Mouse (Mus musculus) stomach, embryonic 16.5 days (tissue): ENCODE measurements around the gene Mapt. TPM values are rescaled to one million over a fixed set of nuclear protein-coding genes. Genes with fewer than 3 reads are reported as not detected.
A peak's percentile ranks its signal among the peaks of the same experiment; 100 is the strongest.

ENCODE experiments used
- ATAC-seq: fragments of 200-750 bp; cut with Nextera tagmentation; 2 replicates; pipeline ENCODE4 v1.8.0; 2017; ENCODE audit warnings: moderate number of reproducible peaks, moderate TSS enrichment; ENCODE audit not compliant: insufficient read depth, low FRiP score
- H3K27ac ChIP-seq: fragments of 300-500 bp; sonication (generic); 2 replicates; pipeline ENCODE4 v1.5.1; 2014; ENCODE audit warnings: low read length
- H3K27me3 ChIP-seq: fragments of 300-500 bp; sonication (generic); 2 replicates; pipeline ENCODE4 v1.6.1; 2014; ENCODE audit warnings: low read length, control low read depth, mixed read lengths; ENCODE audit not compliant: control insufficient read depth, insufficient read depth
- H3K36me3 ChIP-seq: fragments of 300-500 bp; sonication (generic); 2 replicates; pipeline ENCODE4 v1.6.1; 2014; ENCODE audit warnings: low read length; ENCODE audit not compliant: control insufficient read depth, insufficient read depth
- H3K4me1 ChIP-seq: fragments of 300-500 bp; sonication (generic); 2 replicates; pipeline ENCODE4 v1.6.1; 2014; ENCODE audit warnings: low read length, control low read depth, mixed read lengths; ENCODE audit not compliant: control insufficient read depth, insufficient read depth
- H3K4me2 ChIP-seq: fragments of 300-500 bp; sonication (generic); 2 replicates; pipeline ENCODE4 v1.6.1; 2014; ENCODE audit warnings: low read depth, low read length, mixed read lengths
- H3K4me3 ChIP-seq: fragments of 300-500 bp; sonication (generic); replicated peaks from 2 replicates; pipeline ENCODE4 v1.5.1; 2014; ENCODE audit warnings: mild to moderate bottlenecking, low read length
- H3K9ac ChIP-seq: fragments of 300-500 bp; sonication (generic); 2 replicates; pipeline ENCODE4 v1.6.1; 2014; ENCODE audit warnings: low read length
- H3K9me3 ChIP-seq: fragments of 300-500 bp; sonication (generic); replicated peaks from 2 replicates; pipeline ENCODE4 v1.6.1; 2016; ENCODE audit warnings: low read length, control low read depth; ENCODE audit not compliant: control insufficient read depth
- WGBS: fragments of 180-500 bp; shearing (Covaris S2); extraction: QIAGEN DNeasy Blood & Tissue Kit; methylation state at CpG from one replicate; pipeline ENCODE4 v1.1.7; 2014; 5-methylcytosine and 5-hydroxymethylcytosine counted together
- polyA plus RNA-seq: library from polyadenylated mRNA; unstranded; fragments of >200 nt; fragmentation: Nextera tagmentation; extraction: Ambion mirVana; gene quantifications from 2 replicates; pipeline ENCODE4 v1.2.1, GENCODE M21; 2015

Mapt gene
- polyA plus RNA-seq, 1 experiment from 2014 or later: 13.9 TPM

DNA sequence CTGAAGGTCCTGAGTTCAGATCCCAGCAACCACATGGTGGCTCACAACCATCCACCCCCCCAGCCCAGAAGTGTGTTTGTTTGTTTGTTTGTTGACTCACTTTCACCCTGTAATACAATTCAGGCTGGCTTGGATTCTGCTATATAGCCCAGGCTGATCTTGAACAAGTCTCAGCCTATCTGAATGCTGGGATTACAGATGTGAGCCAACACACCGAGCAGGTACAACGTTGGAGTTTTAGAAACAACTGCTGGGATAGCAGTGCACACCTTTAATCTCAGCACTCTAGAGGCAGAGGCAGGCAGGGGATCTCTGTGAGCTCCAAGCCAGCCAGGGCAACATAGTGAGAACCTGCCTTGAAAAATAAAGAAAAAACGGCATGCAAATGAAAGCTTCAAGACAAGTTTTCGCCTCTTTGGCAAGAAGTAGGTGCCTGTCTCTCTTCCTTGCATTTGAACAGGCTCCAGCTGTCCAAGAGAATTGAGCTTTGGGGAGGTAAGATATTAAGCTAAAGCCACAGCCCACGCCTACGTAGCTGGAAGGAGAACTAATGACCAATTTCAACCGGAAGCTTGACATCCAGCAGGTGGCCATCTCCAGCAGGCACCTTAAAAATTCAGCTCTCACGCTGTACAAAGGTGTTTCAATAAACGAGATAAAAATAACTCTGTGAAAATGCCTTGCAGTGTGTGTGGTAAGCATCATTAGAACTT is 968 bp upstream of the Mapt start:
- no peaks in the 10 kb centered on the region for H3K9me3 ChIP-seq
- no peak for ATAC-seq
- 0 out of 2 replicates have a peak, but pooled peaks cover 12% of the 10 kb centered on the region for H3K4me1 ChIP-seq
- H3K9ac ChIP-seq: 0 out of 2 replicates have a peak overlapping the region, but pooled peaks have one; percentile 35
- 7% methylated on average over 9 of the region's 9 CpGs for WGBS
- peaks cover 35% of the 10 kb centered on the region for H3K27me3 ChIP-seq
- no peaks in the 10 kb centered on the region for H3K36me3 ChIP-seq
- H3K4me3 ChIP-seq: peak overlapping the region; percentile 70
- H3K27ac ChIP-seq: no peak overlapping the region
- H3K4me2 ChIP-seq: peak overlapping the region; percentile 100

DNA sequence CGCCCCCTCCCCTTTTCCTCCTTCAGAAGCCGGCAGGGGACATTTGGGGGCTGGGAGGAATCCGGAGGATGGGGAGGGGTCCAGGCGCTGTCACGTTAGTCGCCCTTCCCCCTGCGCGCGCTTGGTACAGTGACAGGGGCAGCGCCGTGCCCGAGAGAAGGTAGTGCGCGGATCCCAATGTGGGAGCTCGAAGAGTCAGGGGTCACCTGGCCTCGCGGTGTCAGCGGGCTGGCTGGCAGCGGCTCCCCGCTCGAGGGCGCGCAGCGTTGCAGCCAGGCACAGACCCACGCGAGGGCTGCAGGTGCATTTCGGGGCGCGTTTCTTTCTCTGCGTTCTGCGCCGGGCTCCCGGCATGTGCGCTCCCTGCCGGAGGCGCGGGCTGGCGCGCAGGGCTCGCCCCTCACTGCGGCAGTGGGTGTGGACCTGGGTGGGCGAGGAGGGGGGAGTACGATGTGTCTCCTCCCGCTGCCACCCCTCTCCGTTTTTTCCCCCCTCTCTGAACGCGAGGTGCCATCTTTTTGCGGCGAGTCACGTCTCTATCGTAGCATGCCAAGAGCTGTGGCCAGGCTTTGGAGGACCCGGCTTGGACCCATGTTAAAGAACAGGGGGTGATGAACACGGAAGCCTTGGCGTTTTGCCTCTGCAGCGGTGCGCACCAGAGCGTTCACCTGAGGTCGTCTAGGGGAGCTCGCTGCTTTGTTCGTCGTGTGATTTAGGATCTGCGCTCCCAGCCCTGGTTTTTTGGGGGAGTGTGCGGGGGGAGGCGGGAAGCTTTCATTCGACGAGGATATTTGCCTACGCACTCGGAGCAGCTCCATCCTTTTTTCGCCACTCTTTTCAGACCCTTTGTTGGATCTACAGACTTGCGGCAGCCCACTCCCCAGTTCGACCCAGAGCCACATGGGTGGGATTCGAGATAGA is 1.2 kb downstream of the Mapt start:
- Histone ChIP-seq H3K4me2 (peak overlapping the region; percentile 100), H3K27me3 (peaks cover 41% of the 10 kb centered on the region), H3K9me3 (no peaks in the 10 kb centered on the region), H3K4me1 (0 out of 2 replicates have a peak, but pooled peaks cover 12% of the 10 kb centered on the region), H3K27ac (no peak overlapping the region), H3K9ac (peak overlapping the region; percentile 68), H3K4me3 (peak overlapping the region; percentile 70), H3K36me3 (no peaks in the 10 kb centered on the region)
- ATAC-seq: no peak
- WGBS: under 1% methylated on average over 72 of the region's 72 CpGs

DNA sequence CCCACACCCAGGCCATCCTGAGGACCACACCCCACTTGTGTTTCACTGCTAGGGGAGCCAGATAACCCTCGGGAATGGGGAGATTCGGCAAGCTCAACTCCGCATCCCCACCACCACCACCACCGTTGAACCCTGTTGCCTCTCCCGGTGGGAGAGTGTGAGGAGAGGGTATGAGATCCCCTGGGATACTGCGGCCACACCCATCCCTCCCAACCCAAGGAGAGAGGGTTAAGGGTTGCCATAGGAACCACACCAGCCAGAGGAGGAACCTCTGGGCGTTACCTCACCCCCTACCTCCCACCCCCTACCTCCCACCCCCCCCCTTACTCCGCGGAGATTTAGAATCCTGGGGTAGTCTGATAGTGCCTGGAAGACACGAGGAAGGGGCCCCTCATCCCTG is 1.9 kb downstream of the Mapt start:
- 0 out of 2 replicates have a peak, but pooled peaks cover 12% of the 10 kb centered on the region for H3K4me1 ChIP-seq
- under 1% methylated on average over 10 of the region's 10 CpGs for WGBS
- ATAC-seq: no peak

DNA sequence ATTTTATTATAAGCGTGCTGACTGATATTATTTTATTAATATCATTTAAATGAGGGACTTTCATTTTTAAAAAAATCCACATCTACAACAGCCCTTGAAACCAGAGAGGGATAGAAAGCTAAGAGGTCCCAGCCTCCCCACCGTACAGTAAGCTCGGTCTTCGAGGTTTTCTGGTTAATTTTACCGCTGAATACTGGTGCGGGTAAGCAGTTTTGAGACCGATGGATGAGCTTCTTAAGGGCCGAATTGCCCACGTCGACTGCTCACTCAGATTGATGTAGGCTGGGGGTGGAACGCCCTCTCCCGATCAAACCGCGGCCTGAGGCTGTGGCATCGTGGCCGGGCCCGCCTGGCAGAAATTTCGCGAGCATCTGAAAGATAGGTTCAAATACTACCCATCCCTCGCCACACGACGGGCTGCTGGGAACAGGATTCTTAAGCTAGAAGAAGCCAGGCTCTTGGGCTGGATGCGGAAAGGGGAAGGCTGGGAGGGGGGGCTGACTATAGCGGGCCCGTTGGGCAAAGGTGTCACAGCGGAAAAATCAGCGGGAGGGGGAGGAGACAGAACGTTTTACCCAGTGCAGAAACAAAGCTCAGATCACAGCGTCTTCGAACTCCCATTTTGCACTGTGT is 2.5 kb downstream of the Mapt start:
- no peak overlapping the region for H3K9ac ChIP-seq
- no peak for ATAC-seq
- H3K4me2 ChIP-seq: no peak overlapping the region
- H3K27ac ChIP-seq: no peak overlapping the region
- H3K27me3 ChIP-seq: peaks cover 41% of the 10 kb centered on the region
- no peaks in the 10 kb centered on the region for H3K9me3 ChIP-seq
- H3K4me1 ChIP-seq: 0 out of 2 replicates have a peak, but pooled peaks cover 12% of the 10 kb centered on the region
- no peaks in the 10 kb centered on the region for H3K36me3 ChIP-seq
- no peak overlapping the region for H3K4me3 ChIP-seq
- WGBS: 5% methylated on average over 30 of the region's 30 CpGs

More for the DNA sequence above, 1.9 kb downstream of the Mapt start:
- no peak overlapping the region for H3K4me2 ChIP-seq
- H3K36me3 ChIP-seq: no peaks in the 10 kb centered on the region
- H3K9ac ChIP-seq: no peak overlapping the region
- no peak overlapping the region for H3K27ac ChIP-seq
- peak overlapping the region; percentile 70; the same call in 1 of the 2 replicates for H3K4me3 ChIP-seq
- no peaks in the 10 kb centered on the region for H3K9me3 ChIP-seq
- peaks cover 41% of the 10 kb centered on the region for H3K27me3 ChIP-seq

DNA sequence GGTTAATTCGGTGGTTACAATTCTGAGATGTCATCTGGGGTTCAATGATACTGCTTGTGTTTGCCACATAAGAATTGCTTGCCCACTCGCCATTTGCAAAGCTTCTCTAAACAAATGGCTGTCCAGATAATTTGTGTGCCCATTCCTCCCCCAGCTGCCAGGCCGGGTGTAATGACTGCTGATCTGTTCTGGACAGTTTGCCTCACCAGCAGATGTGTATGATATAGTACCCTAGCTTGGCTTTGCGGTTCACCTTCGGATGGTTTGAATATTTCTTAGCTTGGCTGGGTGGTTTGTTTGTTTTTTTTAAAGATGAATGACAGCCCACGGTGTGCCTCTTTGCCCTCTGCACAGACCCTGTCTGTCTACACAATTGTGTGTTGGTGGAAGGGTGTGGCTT is 3.5 kb downstream of the Mapt start:
- ATAC-seq: no peak
- Histone ChIP-seq H3K4me3 (no peak overlapping the region), H3K9ac (no peak overlapping the region), H3K9me3 (no peaks in the 10 kb centered on the region), H3K4me1 (0 out of 2 replicates have a peak, but pooled peaks cover 12% of the 10 kb centered on the region), H3K27ac (no peak overlapping the region), H3K27me3 (peaks cover 41% of the 10 kb centered on the region), H3K36me3 (no peaks in the 10 kb centered on the region), H3K4me2 (no peak overlapping the region)
- WGBS: 30% methylated on average over 6 of the region's 6 CpGs

DNA sequence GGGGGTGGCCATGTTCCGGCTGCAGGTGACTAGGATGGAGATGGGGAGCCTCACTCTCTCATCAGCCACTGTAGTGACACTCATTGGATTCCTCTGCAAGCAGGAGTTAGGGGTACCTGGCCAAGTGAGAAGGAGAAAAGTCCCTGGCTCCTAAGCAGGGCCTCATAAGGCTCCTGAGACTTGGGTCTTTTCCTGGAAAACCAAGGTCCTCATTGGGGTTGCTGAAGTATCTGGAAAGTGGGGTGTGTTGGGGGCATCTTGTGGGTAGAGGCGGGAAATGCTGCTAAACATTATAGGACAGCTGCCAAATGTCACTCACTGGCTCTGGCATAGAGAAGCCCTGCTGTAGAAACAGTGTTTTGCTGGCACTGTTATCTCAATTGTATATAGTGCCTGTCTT is 4.7 kb downstream of the Mapt start:
- Histone ChIP-seq H3K9ac (no peak overlapping the region), H3K27me3 (peaks cover 41% of the 10 kb centered on the region), H3K4me1 (0 out of 2 replicates have a peak, but pooled peaks cover 8% of the 10 kb centered on the region), H3K4me3 (no peak overlapping the region), H3K36me3 (no peaks in the 10 kb centered on the region), H3K27ac (no peak overlapping the region), H3K9me3 (no peaks in the 10 kb centered on the region), H3K4me2 (no peak overlapping the region)
- no peak for ATAC-seq
- WGBS: 56% methylated on average over 2 of the region's 2 CpGs

DNA sequence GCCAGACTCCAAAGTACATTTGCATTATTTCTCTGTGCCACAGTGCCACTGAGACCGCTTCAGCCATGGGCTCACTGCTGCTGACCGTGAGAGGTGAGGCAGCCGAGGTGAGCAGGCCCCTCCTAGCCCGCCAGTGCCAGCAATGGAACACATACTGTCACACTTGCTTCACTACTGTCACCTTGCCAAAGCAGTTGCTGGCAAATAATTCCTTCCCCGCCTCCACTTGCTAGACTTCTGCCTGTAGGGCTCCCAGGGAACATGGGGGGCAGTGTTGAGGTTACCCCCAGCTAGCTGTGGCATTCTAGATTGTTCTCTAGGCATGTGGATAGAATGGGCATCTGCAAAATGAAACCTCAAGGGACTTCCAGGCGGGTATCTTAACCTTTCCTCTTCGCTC is 6.0 kb downstream of the Mapt start:
- WGBS: 65% methylated on average over 7 of the region's 7 CpGs
- H3K4me2 ChIP-seq: no peak overlapping the region
- H3K4me3 ChIP-seq: no peak overlapping the region
- no peaks in the 10 kb centered on the region for H3K9me3 ChIP-seq
- no peak overlapping the region for H3K27ac ChIP-seq
- H3K27me3 ChIP-seq: peaks cover 32% of the 10 kb centered on the region
- H3K9ac ChIP-seq: no peak overlapping the region
- no peaks in the 10 kb centered on the region for H3K36me3 ChIP-seq
- no peak for ATAC-seq
- H3K4me1 ChIP-seq: 0 out of 2 replicates have a peak, but pooled peaks cover under 1% of the 10 kb centered on the region

DNA sequence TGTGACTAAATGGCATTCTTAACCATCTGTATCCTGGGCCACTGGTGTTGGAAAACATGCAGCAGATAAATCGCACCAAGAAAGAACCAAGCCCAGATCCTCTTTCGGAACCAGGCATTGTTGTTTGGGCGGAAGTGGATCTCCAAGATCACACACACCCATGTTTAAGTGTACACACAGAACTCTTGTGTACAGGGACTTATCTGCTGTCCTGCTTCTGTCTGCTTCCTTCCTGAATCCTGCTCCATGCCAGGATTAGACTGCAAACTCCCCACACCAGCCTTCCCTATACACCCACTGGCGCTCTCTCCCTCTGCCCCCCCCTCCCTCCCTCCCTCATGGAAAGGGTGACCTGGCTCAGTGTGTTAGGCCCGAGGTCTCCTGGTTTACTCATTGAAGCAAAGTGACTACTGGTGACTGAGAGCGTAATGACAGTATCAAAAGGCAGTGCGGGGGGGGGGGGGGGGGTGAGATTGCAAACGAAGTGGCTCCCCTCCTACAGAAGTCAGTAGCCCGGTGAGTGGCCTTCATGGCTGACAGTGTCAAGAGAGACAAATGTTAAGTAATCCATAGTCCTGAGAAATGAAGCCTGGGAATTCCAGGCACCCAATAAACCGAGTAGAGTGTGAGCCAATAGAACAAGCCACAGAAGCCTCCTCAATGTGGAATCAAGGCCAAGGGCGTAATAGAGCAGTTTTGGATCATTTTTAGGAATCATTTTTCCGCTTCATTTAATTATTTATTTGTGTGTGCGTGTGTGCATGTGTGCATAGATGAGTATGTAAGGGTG is 7.0 kb downstream of the Mapt start:
- WGBS: 55% methylated on average over 13 of the region's 13 CpGs
- H3K4me3 ChIP-seq: no peak overlapping the region
- ATAC-seq: no peak
- no peaks in the 10 kb centered on the region for H3K9me3 ChIP-seq
- no peak overlapping the region for H3K4me2 ChIP-seq
- H3K27me3 ChIP-seq: peaks cover 23% of the 10 kb centered on the region
- H3K27ac ChIP-seq: no peak overlapping the region
- no peak overlapping the region for H3K9ac ChIP-seq
- H3K4me1 ChIP-seq: no peaks in the 10 kb centered on the region
- H3K36me3 ChIP-seq: no peaks in the 10 kb centered on the region
